Mouse (Mus musculus) spleen, adult 2 months (tissue): ENCODE measurements around the gene 2310039H08Rik.

Experiments
- CTCF ChIP-seq: fragments of 200-500 bp; IDR thresholded peaks from 2 replicates; pipeline ENCODE4 v1.5.1; 2011; ENCODE audit warnings: mild to moderate bottlenecking, inconsistent platforms; ENCODE audit not compliant: insufficient read depth, insufficient read length, insufficient replicate concordance; ENCODE audit errors: extremely low read depth
- POLR2A ChIP-seq: fragments of 200-500 bp; IDR thresholded peaks from 2 replicates; pipeline ENCODE4 v1.6.1; 2011; ENCODE audit warnings: low read depth, low read length, inconsistent platforms

- TF ChIP-seq CTCF (no peak), POLR2A (no peak)
These were observed 819 bp upstream of the 2310039H08Rik start for GRCm38 (mm10) chr17:46771616-46772015.
